Mouse (Mus musculus) liver, embryonic 12.5 days (tissue): ENCODE results near the gene Hcfc1r1. TPM values are rescaled to one million over a fixed set of nuclear protein-coding genes. Genes with fewer than 3 reads are reported as not detected.

Source experiments
- ATAC-seq: fragments of 200-750 bp; cut with Nextera tagmentation; 2 replicates; pipeline ENCODE4 v1.8.0; 2017; ENCODE audit warnings: moderate number of reproducible peaks, mild to moderate bottlenecking, moderate library complexity
- H3K27ac ChIP-seq: fragments of 300-500 bp; sonication (generic); 2 replicates; pipeline ENCODE4 v1.5.1; 2016; ENCODE audit warnings: mild to moderate bottlenecking
- H3K27me3 ChIP-seq: fragments of 300-500 bp; sonication (generic); replicated peaks from 2 replicates; pipeline ENCODE4 v1.6.1; 2016; ENCODE audit warnings: mild to moderate bottlenecking, moderate library complexity
- H3K36me3 ChIP-seq: fragments of 300-500 bp; sonication (generic); 2 replicates; pipeline ENCODE4 v1.6.1; 2016; ENCODE audit warnings: mild to moderate bottlenecking, moderate library complexity
- H3K4me1 ChIP-seq: fragments of 300-500 bp; sonication (generic); 2 replicates; pipeline ENCODE4 v1.6.1; 2016
- H3K4me2 ChIP-seq: fragments of 300-500 bp; sonication (generic); 2 replicates; pipeline ENCODE4 v1.6.1; 2016; ENCODE audit warnings: mild to moderate bottlenecking, moderate library complexity
- H3K4me3 ChIP-seq: fragments of 300-500 bp; sonication (generic); 2 replicates; pipeline ENCODE4 v1.5.1; 2016; ENCODE audit warnings: mild to moderate bottlenecking, moderate library complexity
- H3K9ac ChIP-seq: fragments of 300-500 bp; sonication (generic); 2 replicates; pipeline ENCODE4 v1.6.1; 2016; ENCODE audit warnings: mild to moderate bottlenecking, moderate library complexity
- H3K9me3 ChIP-seq: fragments of 300-500 bp; sonication (generic); replicated peaks from 2 replicates; pipeline ENCODE4 v1.6.1; 2016; ENCODE audit warnings: mild to moderate bottlenecking, moderate library complexity
- WGBS: fragments of 180-500 bp; shearing (Covaris S2); methylation state at CpG from one replicate; pipeline ENCODE4 v1.1.7; 2016; ENCODE audit not compliant: insufficient replicate concordance; 5-methylcytosine and 5-hydroxymethylcytosine counted together
- polyA plus RNA-seq: library from polyadenylated mRNA; unstranded; fragments of >200 nt; fragmentation: Nextera tagmentation; extraction: Ambion mirVana; gene quantifications from 2 replicates; pipeline ENCODE4 v1.2.1, GENCODE M21; 2016

Gene Hcfc1r1
- polyA plus RNA-seq, 1 experiment from 2014 or later = 23.6 TPM

DNA sequence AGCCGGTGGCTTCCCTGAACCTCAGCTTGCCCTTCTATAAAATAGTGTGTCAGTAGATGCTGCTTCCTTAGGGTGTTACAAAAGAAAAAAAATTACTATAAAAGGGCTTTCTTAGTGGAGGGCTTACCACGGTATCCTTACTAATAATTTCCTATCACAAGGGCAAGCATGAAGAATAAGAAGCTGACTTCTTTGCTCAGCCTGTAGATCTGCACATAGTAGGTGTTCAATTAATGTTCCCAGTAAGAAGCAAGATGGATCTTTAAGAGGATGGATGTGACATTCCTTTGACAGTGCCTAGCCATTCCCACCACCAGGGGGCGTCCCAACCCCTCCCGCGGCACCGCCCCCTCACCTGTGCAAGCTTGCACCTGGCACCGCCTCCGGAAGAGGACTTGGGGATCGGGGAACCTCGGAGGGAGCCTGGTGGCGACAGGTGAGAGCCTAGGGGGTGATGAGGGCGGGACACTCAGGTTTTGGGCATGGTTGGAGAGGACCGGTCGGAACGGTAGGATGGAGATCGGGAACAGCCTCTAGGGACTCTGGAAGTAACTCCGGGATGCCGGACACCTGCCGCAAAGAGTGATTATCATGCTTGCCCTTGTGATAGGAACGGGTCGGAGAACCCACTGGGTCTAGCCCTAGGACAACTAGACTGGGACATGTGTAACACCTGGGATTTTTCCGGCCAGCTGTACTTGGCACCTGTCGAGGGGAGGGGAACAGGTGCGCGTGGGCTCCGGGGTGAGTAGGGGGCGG, 13.1 kb upstream of the Hcfc1r1 start, which contains the start of gene Bicdl2:
Gene Bicdl2, plus strand, starts transcription at position 390 of the 759 bp plus-strand sequence.
- Histone ChIP-seq H3K27me3 (peaks cover 65% of the 10 kb centered on the region), H3K4me2 (peak within 1 kb of the TSS; percentile 15; the same call in 1 of the 2 replicates), H3K9me3 (no peaks in the 10 kb centered on the region), H3K36me3 (no peaks in the 10 kb centered on the region), H3K4me1 (no peaks in the 10 kb centered on the region), H3K27ac (no peak within 1 kb of the TSS), H3K4me3 (peak within 1 kb of the TSS; percentile 3; the same call in 1 of the 2 replicates), H3K9ac (no peak within 1 kb of the TSS)
- no peak for ATAC-seq
- 9% methylated on average over 27 of the region's 27 CpGs for WGBS

DNA sequence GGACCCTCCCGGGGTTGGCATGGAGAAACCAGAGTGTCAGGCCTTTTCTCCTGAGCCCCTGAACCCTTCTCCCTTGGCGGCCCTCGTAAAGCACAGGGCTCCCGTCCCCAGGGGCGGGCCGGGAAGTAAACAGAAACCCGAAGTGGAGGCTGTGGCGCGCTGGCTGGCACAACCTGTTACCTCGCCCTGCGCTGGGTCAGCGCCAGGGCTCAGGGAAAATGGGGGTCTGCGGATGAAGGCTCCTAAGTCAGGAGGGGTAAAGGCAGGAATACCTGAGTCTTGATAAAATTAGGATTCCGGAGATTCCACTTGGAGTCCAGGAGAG, 12.6 kb upstream of the Hcfc1r1 start:
- no peak for ATAC-seq
- Histone ChIP-seq H3K27ac (no peak overlapping the region), H3K4me2 (peak overlapping the region; percentile 15; the same call in 1 of the 2 replicates), H3K9ac (no peak overlapping the region), H3K27me3 (peaks cover 62% of the 10 kb centered on the region), H3K36me3 (no peaks in the 10 kb centered on the region), H3K4me3 (peak overlapping the region; percentile 3; the same call in 1 of the 2 replicates), H3K4me1 (no peaks in the 10 kb centered on the region), H3K9me3 (no peaks in the 10 kb centered on the region)
- WGBS = 7% methylated on average over 14 of the region's 14 CpGs

DNA sequence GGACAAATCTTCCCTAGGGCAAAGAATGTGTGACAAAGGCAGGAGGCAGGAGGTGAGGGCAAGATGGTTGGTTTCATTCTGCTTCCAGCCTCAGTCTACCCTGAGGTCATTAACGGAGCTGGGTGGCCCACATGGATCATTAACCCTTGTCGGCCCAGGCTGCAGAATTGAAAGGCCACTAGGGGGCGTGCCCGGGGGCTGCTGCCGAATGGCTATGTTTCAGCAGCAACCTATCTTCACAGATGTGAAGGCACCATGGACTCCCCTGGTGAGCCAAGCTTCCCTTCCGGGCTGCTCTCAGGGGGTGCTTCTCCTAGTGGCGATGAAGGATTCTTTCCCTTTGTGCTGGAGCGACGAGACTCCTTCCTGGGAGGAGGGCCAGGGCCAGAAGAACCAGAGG, 11.9 kb upstream of the Hcfc1r1 start:
- ATAC-seq = no peak
- Histone ChIP-seq H3K36me3 (peaks cover 2% of the 10 kb centered on the region), H3K4me3 (no peak overlapping the region), H3K4me2 (no peak overlapping the region), H3K27me3 (peaks cover 62% of the 10 kb centered on the region), H3K9me3 (no peaks in the 10 kb centered on the region), H3K9ac (no peak overlapping the region), H3K4me1 (no peaks in the 10 kb centered on the region), H3K27ac (no peak overlapping the region)
- 2% methylated on average over 9 of the region's 9 CpGs for WGBS

DNA sequence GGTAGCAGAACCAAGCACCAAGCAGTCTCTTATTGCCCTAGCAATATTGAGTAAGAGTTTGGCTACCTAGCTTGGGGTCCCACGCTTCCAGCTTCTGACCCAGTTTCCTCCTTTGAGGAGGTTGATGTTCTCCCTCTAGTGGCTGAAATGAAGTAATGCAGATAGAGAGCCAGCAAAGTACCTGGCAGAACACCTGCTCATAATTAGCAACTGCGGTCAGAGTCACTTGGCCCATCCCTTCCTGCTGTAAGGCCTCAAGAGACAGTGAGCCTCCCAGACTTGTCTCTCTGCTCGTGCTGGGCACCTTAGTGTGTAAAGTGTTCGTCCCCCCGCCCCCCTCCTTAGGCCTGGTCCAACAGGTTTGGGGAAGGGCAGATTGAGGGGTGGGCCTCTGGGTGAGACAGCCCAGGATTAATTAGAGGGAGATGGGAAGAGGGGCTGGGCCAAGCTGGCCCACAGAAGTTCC, 8.8 kb upstream of the Hcfc1r1 start:
- no peak; the same call in 1 of the 2 replicates for ATAC-seq
- no peaks in the 10 kb centered on the region for H3K4me1 ChIP-seq
- no peak overlapping the region for H3K9ac ChIP-seq
- no peak overlapping the region for H3K27ac ChIP-seq
- peaks cover 42% of the 10 kb centered on the region for H3K27me3 ChIP-seq
- H3K36me3 ChIP-seq = peaks cover 33% of the 10 kb centered on the region
- H3K4me2 ChIP-seq = no peak overlapping the region
- H3K9me3 ChIP-seq = no peaks in the 10 kb centered on the region
- WGBS = 27% methylated on average over 5 of the region's 5 CpGs
- H3K4me3 ChIP-seq = no peak overlapping the region

DNA sequence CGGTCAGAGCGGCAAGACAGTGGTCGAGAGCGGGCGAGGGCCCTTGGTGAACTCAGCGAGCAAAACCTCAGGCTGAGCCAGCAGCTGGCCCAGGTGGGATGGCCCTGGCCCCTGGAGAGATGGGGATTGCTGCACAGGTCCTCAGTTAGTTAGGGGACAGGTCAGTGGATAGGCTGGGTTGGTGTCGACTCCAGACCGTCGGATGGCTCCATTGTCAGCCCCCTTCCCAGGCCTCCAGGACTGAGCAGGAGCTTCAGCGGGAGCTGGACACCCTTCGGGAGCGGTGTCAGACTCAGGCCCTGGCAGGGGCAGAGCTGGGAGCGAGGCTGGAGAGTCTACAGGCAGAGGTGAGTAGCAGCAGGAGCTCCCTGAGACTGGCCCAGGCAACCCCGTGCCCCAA, 7.9 kb upstream of the Hcfc1r1 start:
- no peaks in the 10 kb centered on the region for H3K4me1 ChIP-seq
- H3K27ac ChIP-seq = no peak overlapping the region
- no peak overlapping the region for H3K4me3 ChIP-seq
- no peaks in the 10 kb centered on the region for H3K9me3 ChIP-seq
- 82% methylated on average over 14 of the region's 14 CpGs for WGBS
- ATAC-seq = no peak
- H3K9ac ChIP-seq = no peak overlapping the region
- peaks cover 32% of the 10 kb centered on the region for H3K27me3 ChIP-seq
- H3K4me2 ChIP-seq = no peak overlapping the region
- H3K36me3 ChIP-seq = peaks cover 42% of the 10 kb centered on the region

DNA sequence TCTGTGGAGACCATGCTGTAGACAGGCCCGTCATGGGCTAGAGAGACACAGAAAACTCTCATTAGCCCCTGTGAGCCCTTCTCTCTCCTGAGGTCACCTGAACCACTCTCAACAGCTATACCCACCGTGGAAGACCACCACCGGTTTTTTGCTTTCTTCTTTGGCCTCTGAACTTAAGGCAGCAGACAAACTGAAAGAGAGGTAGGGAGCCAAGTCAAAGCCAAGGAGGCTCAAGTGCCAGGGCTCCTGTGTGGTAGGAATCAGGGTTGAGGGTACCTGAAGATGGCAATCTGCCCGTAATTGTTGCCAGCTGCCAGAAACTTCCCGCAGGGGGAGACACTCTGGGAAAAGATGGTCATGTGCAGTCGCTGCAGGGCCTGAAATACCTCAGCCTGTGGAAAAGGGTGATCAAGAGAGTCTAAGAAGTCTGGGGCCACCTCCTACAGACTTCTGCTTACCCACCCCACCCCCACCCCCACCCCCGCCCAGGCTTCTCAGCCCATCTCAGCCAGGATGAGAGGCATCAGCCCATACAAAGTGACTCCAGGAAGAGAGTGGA, 2.8 kb upstream of the Hcfc1r1 start:
- Histone ChIP-seq H3K4me3 (no peak overlapping the region), H3K36me3 (peaks cover 44% of the 10 kb centered on the region), H3K4me2 (no peak overlapping the region), H3K9ac (no peak overlapping the region), H3K9me3 (no peaks in the 10 kb centered on the region), H3K27ac (no peak overlapping the region), H3K4me1 (peaks cover 35% of the 10 kb centered on the region), H3K27me3 (peaks cover 10% of the 10 kb centered on the region)
- ATAC-seq = no peak
- WGBS = 81% methylated on average over 7 of the region's 7 CpGs

DNA sequence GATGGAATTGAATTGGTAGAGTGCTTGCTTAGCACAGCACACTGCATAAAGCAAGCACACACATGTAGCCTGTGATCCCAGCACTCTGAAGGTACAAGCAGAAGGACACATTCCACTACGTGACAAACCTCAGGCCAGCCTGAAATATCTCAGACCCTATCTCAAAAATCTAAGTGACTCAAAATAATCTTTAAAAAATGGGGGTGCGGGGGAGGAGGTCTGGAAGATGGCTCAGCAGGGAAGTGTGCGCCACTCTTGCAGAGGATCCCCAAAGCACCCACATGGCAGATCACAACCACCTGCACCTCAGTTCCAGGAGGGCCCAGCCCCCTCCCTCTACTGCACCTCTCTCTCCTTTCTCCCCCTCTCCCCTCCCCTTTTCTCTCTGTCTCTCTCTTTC, 1.9 kb upstream of the Hcfc1r1 start:
- H3K36me3 ChIP-seq = peaks cover 42% of the 10 kb centered on the region
- no peak overlapping the region for H3K27ac ChIP-seq
- H3K27me3 ChIP-seq = peaks cover 19% of the 10 kb centered on the region
- ATAC-seq = no peak
- no peaks in the 10 kb centered on the region for H3K9me3 ChIP-seq
- no peak overlapping the region for H3K9ac ChIP-seq
- H3K4me2 ChIP-seq = no peak overlapping the region
- WGBS = 82% methylated on average over 3 of the region's 3 CpGs
- H3K4me3 ChIP-seq = no peak overlapping the region
- H3K4me1 ChIP-seq = peaks cover 44% of the 10 kb centered on the region

DNA sequence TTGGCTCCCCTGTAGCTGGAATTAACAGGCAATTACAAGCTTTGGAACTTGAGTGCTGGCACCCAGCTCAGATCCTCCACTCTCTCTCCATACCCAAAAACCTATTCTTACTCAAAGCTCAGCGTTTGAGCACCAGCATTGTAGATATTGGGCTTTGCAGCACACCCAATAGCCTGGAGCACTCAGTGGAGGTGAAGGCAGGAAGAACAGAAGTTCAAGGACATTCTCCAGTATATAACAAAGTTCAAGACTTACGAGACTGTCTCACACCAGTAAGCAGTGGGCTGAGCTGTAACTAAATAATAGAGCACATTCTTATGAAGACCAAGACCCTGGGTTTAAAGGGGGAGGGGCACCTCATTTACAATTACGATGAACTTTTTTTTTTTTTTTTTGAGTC, 635 bp upstream of the Hcfc1r1 start:
- Histone ChIP-seq H3K27me3 (peaks cover 32% of the 10 kb centered on the region), H3K9me3 (no peaks in the 10 kb centered on the region), H3K4me1 (peaks cover 56% of the 10 kb centered on the region), H3K9ac (peak overlapping the region; percentile 64; the same call in 1 of the 2 replicates), H3K36me3 (peaks cover 29% of the 10 kb centered on the region), H3K27ac (no peak overlapping the region), H3K4me2 (peak overlapping the region; percentile 72), H3K4me3 (peak overlapping the region; percentile 65)
- no peak for ATAC-seq
- 39% methylated on average over 3 of the region's 3 CpGs for WGBS

DNA sequence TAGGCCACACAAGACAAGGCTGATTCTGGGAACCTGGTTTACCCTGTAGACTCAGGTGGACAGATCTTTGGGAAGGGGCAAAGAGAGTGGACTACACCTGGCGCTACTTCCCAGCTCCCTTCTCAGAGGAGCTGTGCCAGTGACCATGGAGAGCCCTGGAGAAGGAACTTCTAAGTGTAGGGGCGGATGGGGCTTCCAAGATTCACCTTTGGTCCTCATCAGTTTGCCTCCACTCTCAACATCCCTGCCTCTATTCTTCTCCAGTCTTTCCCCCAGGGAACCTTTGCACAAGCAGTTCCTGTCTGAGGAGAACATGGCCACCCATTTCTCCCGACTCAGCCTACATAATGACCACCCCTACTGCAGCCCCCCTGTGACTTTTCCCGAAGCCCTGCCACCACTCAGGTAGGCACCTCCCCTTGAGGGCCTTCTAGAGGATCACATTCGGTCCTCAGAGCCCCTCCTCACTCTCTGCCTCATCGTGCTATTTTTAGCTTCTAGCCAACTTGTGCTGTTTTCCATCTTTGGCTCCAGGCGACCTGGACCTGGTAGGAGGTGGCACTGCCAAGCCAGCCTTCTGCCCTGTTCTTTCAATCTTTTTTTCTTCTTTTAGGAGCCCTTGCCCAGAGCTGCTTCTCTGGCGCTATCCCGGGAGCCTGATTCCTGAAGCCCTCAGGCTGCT, 1.0 kb downstream of the Hcfc1r1 start:
- Histone ChIP-seq H3K4me2 (peak overlapping the region; percentile 72), H3K27me3 (peaks cover 48% of the 10 kb centered on the region), H3K4me3 (peak overlapping the region; percentile 65), H3K36me3 (peaks cover 13% of the 10 kb centered on the region), H3K9ac (peak overlapping the region; percentile 64), H3K4me1 (peaks cover 61% of the 10 kb centered on the region), H3K9me3 (no peaks in the 10 kb centered on the region), H3K27ac (0 out of 2 replicates have a peak overlapping the region, but pooled peaks have one; percentile 55)
- 30% methylated on average over 9 of the region's 9 CpGs for WGBS
- ATAC-seq = 0 out of 2 replicates have a peak, but pooled peaks have one; percentile 2

DNA sequence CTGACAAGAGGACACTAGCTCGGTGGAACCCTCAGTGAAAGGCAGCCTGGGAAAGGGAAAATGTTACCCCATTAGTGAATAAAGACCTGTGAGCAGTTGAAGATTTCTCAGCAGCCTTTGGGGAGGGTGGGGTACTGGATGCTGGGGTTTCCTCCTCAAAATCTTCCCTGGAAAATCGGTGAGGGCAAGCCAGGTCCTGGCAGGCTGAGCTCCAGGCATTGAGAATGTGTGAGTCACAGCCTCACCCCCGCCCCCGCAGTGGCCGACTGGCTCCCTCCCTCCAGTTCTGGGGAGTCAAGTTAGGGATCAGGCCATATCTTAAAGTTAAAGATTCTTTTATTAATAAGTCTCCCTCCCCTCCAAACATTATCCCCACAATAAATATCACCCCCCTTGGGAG, 1.7 kb downstream of the Hcfc1r1 start:
- no peak for ATAC-seq
- no peak overlapping the region for H3K4me3 ChIP-seq
- H3K27me3 ChIP-seq = peaks cover 55% of the 10 kb centered on the region
- H3K27ac ChIP-seq = no peak overlapping the region
- peaks cover 62% of the 10 kb centered on the region for H3K4me1 ChIP-seq
- no peak overlapping the region for H3K4me2 ChIP-seq
- no peaks in the 10 kb centered on the region for H3K9me3 ChIP-seq
- H3K36me3 ChIP-seq = peaks cover 6% of the 10 kb centered on the region
- H3K9ac ChIP-seq = no peak overlapping the region
- WGBS = 30% methylated on average over 5 of the region's 5 CpGs

DNA sequence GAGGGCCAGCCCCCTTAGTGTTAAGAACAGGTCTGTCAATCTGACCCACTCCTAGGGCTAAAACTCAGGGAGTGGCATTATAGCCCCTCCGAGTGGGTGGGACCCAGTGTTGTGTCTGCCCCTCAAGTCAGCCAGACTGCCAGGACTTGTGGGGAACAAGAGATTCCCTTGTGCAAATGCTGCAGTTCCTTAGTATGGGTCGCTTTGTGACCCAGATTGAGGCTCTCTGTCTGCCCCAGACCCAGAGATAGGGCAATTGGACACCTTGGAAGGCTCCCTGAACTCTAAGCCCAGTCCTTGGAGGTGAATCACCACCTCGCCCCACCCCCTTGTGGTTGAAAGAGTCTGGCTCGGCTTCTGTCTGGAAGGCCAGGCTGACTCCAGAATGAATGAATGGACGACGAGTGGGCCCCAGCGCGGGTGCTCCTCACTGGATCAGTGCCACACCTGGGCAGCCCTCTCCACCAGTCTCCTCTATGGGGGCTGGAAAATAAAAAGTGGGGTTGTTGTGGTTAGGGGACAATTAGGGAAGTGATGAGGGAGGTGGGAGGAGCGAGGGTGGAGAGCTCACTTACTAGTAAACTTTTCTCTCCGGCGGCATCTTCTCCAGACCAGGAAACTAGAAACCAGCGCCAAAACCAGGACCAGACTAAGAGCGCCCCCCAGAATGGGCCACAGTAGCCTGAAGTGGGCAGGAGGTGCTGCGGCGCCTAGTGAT, 2.3 kb downstream of the Hcfc1r1 start:
- peaks cover 62% of the 10 kb centered on the region for H3K4me1 ChIP-seq

More for the DNA sequence above, 2.3 kb downstream of the Hcfc1r1 start:
- peak overlapping the region; percentile 93 for H3K4me2 ChIP-seq
- ATAC-seq = no peak
- H3K9ac ChIP-seq = no peak overlapping the region
- H3K4me3 ChIP-seq = peak overlapping the region; percentile 63
- peaks cover 61% of the 10 kb centered on the region for H3K27me3 ChIP-seq
- no peaks in the 10 kb centered on the region for H3K9me3 ChIP-seq
- 13% methylated on average over 15 of the region's 15 CpGs for WGBS
- no peak overlapping the region for H3K27ac ChIP-seq
- H3K36me3 ChIP-seq = peaks cover under 1% of the 10 kb centered on the region; the same call in 1 of the 2 replicates
